Mouse (Mus musculus): ENCODE results near the gene Mob1b. TPM values are rescaled to one million over a fixed set of nuclear protein-coding genes. Genes with fewer than 3 reads are reported as not detected.

Mob1b gene
- total and polyA plus RNA-seq, 3 experiments = 7.0 to 11.9 (median 10.5) TPM

DNA sequence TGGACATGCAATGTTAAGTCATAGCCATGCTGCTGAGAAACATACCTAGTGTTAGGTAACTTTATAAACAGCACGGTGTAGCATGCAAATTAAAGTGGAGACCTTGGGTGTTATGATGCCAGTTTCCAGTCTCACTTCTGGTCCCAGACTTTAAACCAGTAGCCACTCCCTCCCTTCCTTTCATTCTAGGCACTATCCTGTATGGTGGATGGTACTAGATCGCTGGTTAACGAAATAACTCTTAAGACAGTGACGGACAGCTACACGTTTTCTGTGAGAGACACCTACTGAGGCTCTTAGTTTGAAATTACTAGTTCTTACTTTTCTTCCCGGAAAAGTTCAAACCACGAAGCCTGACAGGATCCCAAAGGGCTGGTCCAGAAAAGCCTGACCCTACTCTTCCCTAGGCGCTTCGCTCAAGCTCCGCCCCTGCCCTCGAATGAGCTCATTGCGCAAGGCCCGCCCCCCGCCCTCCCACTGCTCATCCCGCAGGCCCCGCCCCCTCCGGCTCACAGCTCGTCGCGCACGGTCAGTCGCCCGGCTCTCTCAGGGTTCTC lies 43.9 kb downstream of the Mob1b start:
- Histone ChIP-seq H3K4me1 (ENCODE audit: control insufficient read depth in 1 of 2, insufficient read depth in 2 of 2) (peaks cover 2 to 27% of the 10 kb centered on the region in 2 experiments; a peak in 3 of 4 replicates), H3K79me2 (replicated peaks; ENCODE audit: control insufficient read depth, extremely low read depth, insufficient read depth, poor library complexity, severe bottlenecking) (no peaks in the 10 kb centered on the region; the same call in 1 of the 2 replicates), H3K4me3 (replicated peaks in 1 of 3; ENCODE audit: low read depth in 2 of 3, low read length in 2 of 3, poor library complexity in 1 of 3) (peak overlapping the region; percentile 40 to 49 (median 47)), H3K36me3 (replicated peaks in 1 of 2; ENCODE audit: control insufficient read depth in 1 of 2, insufficient read depth in 1 of 2, low read length in 1 of 2) (peaks cover 1 to 16% of the 10 kb centered on the region in 2 experiments), H3K4me2 (ENCODE audit: insufficient read depth, low read depth, poor library complexity, severe bottlenecking) (peak overlapping the region; percentile 91), H3K9ac (ENCODE audit: insufficient read depth, low read depth) (peak overlapping the region; percentile 46), H3K27me3 (replicated peaks) (no peaks in the 10 kb centered on the region), H3K27ac (ENCODE audit: insufficient read depth, low read depth) (no peak overlapping the region), H3K9me3 (replicated peaks; ENCODE audit: low read length) (no peaks in the 10 kb centered on the region)
- DNase-seq (ENCODE audit: extremely low read depth) = no peak
- dilution Hi-C loops (cut with MboI; ENCODE audit: extremely low pct_ligation_motif_present, extremely low pct_unique_long_range_greater_than_20kb, low sequenced_read_pairs) (no loop called here), in situ Hi-C loops (cut with MboI; ENCODE audit: low pct_ligation_motif_present, low pct_unique_long_range_greater_than_20kb, low sequenced_read_pairs) (no loop called here)
- no peak for TF ChIP-seq MYC (IDR thresholded peaks at IDR 0.05; ENCODE audit: low read depth, low read length)
- TF ChIP-seq ELF1 (IDR thresholded peaks at IDR 0.05; ENCODE audit: low read depth, low read length) = no peak
- no peak for TF ChIP-seq POLR2AphosphoS2 (IDR thresholded peaks at IDR 0.05; ENCODE audit: low read depth, low read length)
- TF ChIP-seq MEF2A (IDR thresholded peaks at IDR 0.05; ENCODE audit: borderline replicate concordance, low read depth, low read length) = no peak
- no peak for TF ChIP-seq JUND (conservative IDR thresholded peaks at IDR 0.05; ENCODE audit: low read depth, low read length)
- TF ChIP-seq MAZ (IDR thresholded peaks at IDR 0.05; ENCODE audit: low read depth, low read length) = no peak
- TF ChIP-seq TCF12 (IDR thresholded peaks at IDR 0.05; ENCODE audit: low read depth, low read length) = no peak
- TF ChIP-seq MAX (IDR thresholded peaks at IDR 0.05; ENCODE audit: low read length) = no peak

DNA sequence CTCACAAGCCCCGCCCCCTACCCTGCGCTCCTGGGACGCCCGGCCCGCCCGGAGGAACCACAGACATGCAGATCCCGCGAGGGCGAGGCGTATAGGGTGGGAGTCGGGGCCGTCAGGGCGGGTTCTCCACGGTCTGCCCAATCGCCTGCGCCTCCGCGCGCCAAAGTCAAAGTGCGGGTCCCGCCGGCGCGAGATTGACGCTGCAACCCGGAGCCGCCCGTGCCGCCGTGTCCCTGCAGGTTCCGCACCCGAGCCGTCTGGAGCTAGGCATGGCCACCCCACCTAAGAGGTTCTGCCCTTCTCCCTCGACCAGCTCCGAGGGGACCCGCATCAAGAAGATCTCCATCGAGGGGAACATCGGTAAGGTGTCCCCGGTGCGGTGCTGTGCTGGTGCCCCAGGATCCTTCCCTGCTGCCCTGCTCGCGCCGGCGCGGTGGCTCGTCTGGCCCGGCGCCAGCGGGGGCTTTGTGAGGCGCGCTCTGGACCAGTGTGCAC lies 44.4 kb downstream of the Mob1b start, which contains the start of gene Dck:
TSS of gene Dck (plus strand) at position 10 of the 495 bp plus-strand sequence.
- Histone ChIP-seq H3K4me3 (replicated peaks in 1 of 3; ENCODE audit: low read depth in 2 of 3, low read length in 2 of 3, poor library complexity in 1 of 3) (peak within 1 kb of the TSS; percentile 81 to 96 (median 91)), H3K79me2 (replicated peaks; ENCODE audit: control insufficient read depth, extremely low read depth, insufficient read depth, poor library complexity, severe bottlenecking) (no peaks in the 10 kb centered on the region; the same call in 1 of the 2 replicates), H3K9me3 (replicated peaks; ENCODE audit: low read length) (no peaks in the 10 kb centered on the region), H3K27ac (ENCODE audit: insufficient read depth, low read depth) (peak within 1 kb of the TSS; percentile 29; the same call in 1 of the 2 replicates), H3K4me1 (ENCODE audit: control insufficient read depth in 1 of 2, insufficient read depth in 2 of 2) (peaks cover 2 to 27% of the 10 kb centered on the region in 2 experiments; a peak in 3 of 4 replicates), H3K4me2 (ENCODE audit: insufficient read depth, low read depth, poor library complexity, severe bottlenecking) (peak within 1 kb of the TSS; percentile 91), H3K27me3 (replicated peaks) (no peaks in the 10 kb centered on the region), H3K9ac (ENCODE audit: insufficient read depth, low read depth) (peak within 1 kb of the TSS; percentile 75), H3K36me3 (replicated peaks in 1 of 2; ENCODE audit: control insufficient read depth in 1 of 2, insufficient read depth in 1 of 2, low read length in 1 of 2) (peaks cover 3 to 16% of the 10 kb centered on the region in 2 experiments)
- 0 out of 2 replicates have a peak, but pooled peaks have one; percentile 11 for TF ChIP-seq MYC (IDR thresholded peaks at IDR 0.05; ENCODE audit: low read depth, low read length)
- TF ChIP-seq CHD2 (IDR thresholded peaks at IDR 0.05; ENCODE audit: low read length) = peak; percentile 89
- TF ChIP-seq KAT2A (IDR thresholded peaks at IDR 0.05; ENCODE audit: insufficient replicate concordance, low read length) = 0 out of 2 replicates have a peak, but pooled peaks have one; percentile 22
- TF ChIP-seq NRF1 (IDR thresholded peaks at IDR 0.05; ENCODE audit: low read depth, low read length) = peak; percentile 78
- peak; percentile 91 for TF ChIP-seq POLR2A (IDR thresholded peaks at IDR 0.05; ENCODE audit: low read depth, low read length)
- peak; percentile 62 for TF ChIP-seq SIN3A (IDR thresholded peaks at IDR 0.05; ENCODE audit: low read length)
- peak; percentile 77 for TF ChIP-seq BHLHE40 (IDR thresholded peaks at IDR 0.05; ENCODE audit: low read depth, low read length)
- TF ChIP-seq MAZ (IDR thresholded peaks at IDR 0.05; ENCODE audit: low read depth, low read length) = 0 out of 2 replicates have a peak, but pooled peaks have one; percentile 58
- peak; percentile 61 for TF ChIP-seq TCF12 (IDR thresholded peaks at IDR 0.05; ENCODE audit: low read depth, low read length)
- peak; percentile 24; the same call in 1 of the 2 replicates for TF ChIP-seq IRF4 (IDR thresholded peaks at IDR 0.05; ENCODE audit: low read depth, low read length)
- peak; percentile 23; the same call in 1 of the 2 replicates for TF ChIP-seq MAX (IDR thresholded peaks at IDR 0.05; ENCODE audit: low read length)
- TF ChIP-seq JUN (IDR thresholded peaks at IDR 0.05; ENCODE audit: insufficient read depth, low read depth, low read length) = no peak
- TF ChIP-seq ETS1 (conservative IDR thresholded peaks at IDR 0.05; ENCODE audit: low read depth, low read length) = peak; percentile 19; the same call in 1 of the 2 replicates
- TF ChIP-seq RAD21 (IDR thresholded peaks at IDR 0.05; ENCODE audit: low read depth, low read length) = no peak
- TF ChIP-seq NELFE (IDR thresholded peaks at IDR 0.05; ENCODE audit: low read depth, low read length) = peak; percentile 80
- peak; percentile 83; the same call in 1 of the 2 replicates for TF ChIP-seq E2F4 (IDR thresholded peaks at IDR 0.05; ENCODE audit: insufficient replicate concordance, low read depth, low read length)
- TF ChIP-seq CHD1 (IDR thresholded peaks at IDR 0.05; ENCODE audit: low read depth, low read length) = no peak
- TF ChIP-seq TBP (conservative IDR thresholded peaks at IDR 0.05; ENCODE audit: low read depth, low read length) = peak; percentile 45; the same call in 1 of the 2 replicates
- no peak for TF ChIP-seq GABPA (IDR thresholded peaks at IDR 0.05; ENCODE audit: insufficient replicate concordance, low read depth, low read length)
- TF ChIP-seq POLR2AphosphoS2 (IDR thresholded peaks at IDR 0.05; ENCODE audit: low read depth, low read length) = peak; percentile 83
- TF ChIP-seq JUND (conservative IDR thresholded peaks at IDR 0.05; ENCODE audit: low read depth, low read length) = no peak
- TF ChIP-seq ZMIZ1 (IDR thresholded peaks at IDR 0.05; ENCODE audit: low read depth, low read length) = peak; percentile 50; the same call in 1 of the 2 replicates
- peak; percentile 80 for TF ChIP-seq MXI1 (IDR thresholded peaks at IDR 0.05; ENCODE audit: low read depth, low read length)
- in situ Hi-C loops (cut with MboI; ENCODE audit: low pct_ligation_motif_present, low pct_unique_long_range_greater_than_20kb, low sequenced_read_pairs) (no loop called here), dilution Hi-C loops (cut with MboI; ENCODE audit: extremely low pct_ligation_motif_present, extremely low pct_unique_long_range_greater_than_20kb, low sequenced_read_pairs) (no loop called here)
- DNase-seq (ENCODE audit: extremely low read depth) = peak; percentile 98

All from CH12.LX (cell line).